Mouse (Mus musculus): ENCODE data around the gene Mogs. TPM values are rescaled to one million over a fixed set of nuclear protein-coding genes. Genes with fewer than 3 reads are reported as not detected.
A peak's percentile ranks its signal among the peaks of the same experiment; 100 is the strongest.

Mogs gene
- polyA plus RNA-seq, 1 experiment from 2014 or later, result 26.9 TPM

- H3K4me2 ChIP-seq (replicated peaks), result peak overlapping the region; percentile 94
- H3K4me3 ChIP-seq (replicated peaks), result peak overlapping the region; percentile 73
- H3K36me3 ChIP-seq, result peaks cover 14% of the 10 kb centered on the region; the same call in 1 of the 2 replicates
- WGBS, result under 1% methylated on average over 68 of the region's 74 CpGs
- no peaks in the 10 kb centered on the region for H3K9me3 ChIP-seq
- peaks cover 20% of the 10 kb centered on the region for H3K4me1 ChIP-seq (replicated peaks)
- ATAC-seq, result peak; percentile 80
- H3K27me3 ChIP-seq, result peaks cover 16% of the 10 kb centered on the region
- H3K27ac ChIP-seq, result peak overlapping the region; percentile 87
- peak overlapping the region; percentile 81 for H3K9ac ChIP-seq (replicated peaks)
Measured at GRCm38 (mm10) chr6:83101688-83102556, 13.4 kb upstream of the Mogs start.

- H3K36me3 ChIP-seq, result peaks cover 19% of the 10 kb centered on the region
- peak overlapping the region; percentile 94 for H3K4me2 ChIP-seq (replicated peaks)
- no peak overlapping the region for H3K27ac ChIP-seq
- no peaks in the 10 kb centered on the region for H3K9me3 ChIP-seq
- peak overlapping the region; percentile 73 for H3K4me3 ChIP-seq (replicated peaks)
- H3K27me3 ChIP-seq, result peaks cover 13% of the 10 kb centered on the region
- peak overlapping the region; percentile 81 for H3K9ac ChIP-seq (replicated peaks)
- H3K4me1 ChIP-seq (replicated peaks), result peaks cover 29% of the 10 kb centered on the region
- 45% methylated on average over 11 of the region's 11 CpGs for WGBS
- no peak for ATAC-seq
Measured at GRCm38 (mm10) chr6:83103130-83103650, 12.1 kb upstream of the Mogs start.

GRCm38 (mm10) chr6:83104158-83104557 lies 11.1 kb upstream of the Mogs start:
- no peak overlapping the region for H3K27ac ChIP-seq
- ATAC-seq, result no peak
- 74% methylated on average over 4 of the region's 4 CpGs for WGBS
- H3K4me1 ChIP-seq (replicated peaks), result peaks cover 35% of the 10 kb centered on the region
- H3K9ac ChIP-seq (replicated peaks), result no peak overlapping the region
- no peaks in the 10 kb centered on the region for H3K9me3 ChIP-seq
- H3K36me3 ChIP-seq, result peaks cover 19% of the 10 kb centered on the region
- no peak overlapping the region for H3K4me3 ChIP-seq (replicated peaks)
- H3K27me3 ChIP-seq, result peaks cover 9% of the 10 kb centered on the region
- H3K4me2 ChIP-seq (replicated peaks), result no peak overlapping the region

DNA sequence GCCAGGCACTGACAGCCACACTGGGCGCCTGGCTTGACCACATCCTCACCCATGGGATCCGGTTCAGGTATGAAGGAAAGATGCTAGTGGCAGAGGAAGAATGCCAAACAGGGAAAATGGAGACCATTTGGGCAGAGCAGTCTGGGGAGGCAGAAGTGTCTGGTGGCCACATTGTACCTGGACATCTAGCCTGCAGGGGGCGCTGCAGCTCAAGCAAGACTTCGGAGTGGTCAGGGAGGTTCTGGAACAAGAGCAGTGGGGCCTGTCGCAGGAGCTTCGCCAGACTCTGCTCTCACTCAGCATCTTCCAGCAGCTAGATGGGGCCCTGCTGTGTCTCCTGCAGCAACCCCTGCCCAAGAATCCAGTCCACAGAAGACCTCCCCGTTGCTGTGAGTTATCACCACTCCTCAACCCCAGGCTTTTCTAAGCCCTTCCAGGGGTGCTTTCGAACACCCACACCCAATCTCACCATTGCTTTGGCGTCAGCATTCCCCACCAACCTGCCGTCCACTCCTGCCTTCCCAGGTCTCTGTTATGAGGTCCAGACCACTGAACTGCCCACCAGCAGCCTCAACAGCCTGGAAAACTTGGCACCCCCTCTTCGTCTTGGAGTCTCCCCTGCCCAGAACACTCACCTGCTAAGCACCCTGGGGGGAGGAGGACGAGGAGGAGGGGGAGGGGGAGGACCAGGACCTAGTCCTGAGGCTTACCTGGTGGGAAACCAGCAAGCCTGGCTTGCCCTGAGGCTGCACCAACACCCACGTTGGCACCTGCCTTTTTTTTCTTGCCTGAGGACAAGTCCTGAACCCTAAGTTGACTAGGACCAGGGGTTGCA lies 7.5 kb upstream of the Mogs start:
- Histone ChIP-seq H3K9ac (replicated peaks) (peak overlapping the region; percentile 88; the same call in 1 of the 2 replicates), H3K36me3 (peaks cover 23% of the 10 kb centered on the region), H3K9me3 (no peaks in the 10 kb centered on the region), H3K27ac (peak overlapping the region; percentile 86; the same call in 1 of the 2 replicates), H3K4me2 (replicated peaks) (peak overlapping the region; percentile 82), H3K4me1 (replicated peaks) (peaks cover 36% of the 10 kb centered on the region), H3K27me3 (0 out of 2 replicates have a peak, but pooled peaks cover 4% of the 10 kb centered on the region), H3K4me3 (replicated peaks) (peak overlapping the region; percentile 87)
- 30% methylated on average over 13 of the region's 13 CpGs for WGBS
- ATAC-seq, result peak; percentile 22; the same call in 1 of the 2 replicates

GRCm38 (mm10) chr6:83108762-83109668 lies 6.3 kb upstream of the Mogs start, which contains the start of gene Mrpl53:
Gene Mrpl53 (plus strand): TSS chr6:83109040.
- H3K9ac ChIP-seq (replicated peaks), result peak within 1 kb of the TSS; percentile 88
- peak; percentile 93 for ATAC-seq
- no peaks in the 10 kb centered on the region for H3K27me3 ChIP-seq
- no peaks in the 10 kb centered on the region for H3K9me3 ChIP-seq
- peak within 1 kb of the TSS; percentile 82 for H3K4me2 ChIP-seq (replicated peaks)
- H3K4me1 ChIP-seq (replicated peaks), result peaks cover 27% of the 10 kb centered on the region
- peak within 1 kb of the TSS; percentile 86 for H3K27ac ChIP-seq
- peaks cover 23% of the 10 kb centered on the region for H3K36me3 ChIP-seq
- under 1% methylated on average over 76 of the region's 76 CpGs for WGBS
- peak within 1 kb of the TSS; percentile 87 for H3K4me3 ChIP-seq (replicated peaks)

DNA sequence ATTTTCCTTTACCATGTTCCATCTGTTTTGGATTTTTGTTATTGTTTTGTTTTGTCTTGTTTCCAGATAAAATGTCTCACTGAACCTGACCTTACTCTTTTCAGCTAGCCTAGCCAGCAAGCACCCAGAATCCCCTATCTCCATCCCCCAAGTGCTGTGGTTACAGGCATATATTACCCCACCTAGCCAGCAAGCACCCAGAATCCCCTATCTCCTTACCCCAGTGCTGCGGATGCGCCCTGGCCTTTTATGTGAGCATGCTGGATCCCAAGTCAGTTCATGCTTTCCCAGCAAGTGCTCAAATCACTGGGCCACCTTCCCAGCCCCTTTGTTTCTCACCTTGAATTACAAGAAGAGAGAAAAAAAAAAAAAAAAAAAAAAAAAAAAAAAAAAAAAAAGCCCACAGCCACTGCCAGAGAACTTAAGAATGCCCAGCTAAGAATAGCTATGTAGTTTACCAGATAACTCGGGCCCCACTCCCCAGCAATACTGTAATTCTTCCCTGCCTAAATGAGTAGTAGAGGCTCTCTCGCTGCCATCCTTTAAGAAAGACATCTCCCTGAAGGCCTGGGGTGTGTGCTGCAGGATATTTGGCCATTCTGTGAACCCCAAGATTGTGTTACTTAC lies 3.7 kb upstream of the Mogs start:
- Histone ChIP-seq H3K36me3 (peaks cover 12% of the 10 kb centered on the region), H3K27ac (no peak overlapping the region), H3K9me3 (no peaks in the 10 kb centered on the region), H3K4me1 (replicated peaks) (peaks cover 44% of the 10 kb centered on the region), H3K27me3 (no peaks in the 10 kb centered on the region), H3K4me2 (replicated peaks) (no peak overlapping the region), H3K9ac (replicated peaks) (no peak overlapping the region), H3K4me3 (replicated peaks) (no peak overlapping the region)
- WGBS, result 91% methylated on average over 4 of the region's 4 CpGs
- no peak for ATAC-seq

DNA sequence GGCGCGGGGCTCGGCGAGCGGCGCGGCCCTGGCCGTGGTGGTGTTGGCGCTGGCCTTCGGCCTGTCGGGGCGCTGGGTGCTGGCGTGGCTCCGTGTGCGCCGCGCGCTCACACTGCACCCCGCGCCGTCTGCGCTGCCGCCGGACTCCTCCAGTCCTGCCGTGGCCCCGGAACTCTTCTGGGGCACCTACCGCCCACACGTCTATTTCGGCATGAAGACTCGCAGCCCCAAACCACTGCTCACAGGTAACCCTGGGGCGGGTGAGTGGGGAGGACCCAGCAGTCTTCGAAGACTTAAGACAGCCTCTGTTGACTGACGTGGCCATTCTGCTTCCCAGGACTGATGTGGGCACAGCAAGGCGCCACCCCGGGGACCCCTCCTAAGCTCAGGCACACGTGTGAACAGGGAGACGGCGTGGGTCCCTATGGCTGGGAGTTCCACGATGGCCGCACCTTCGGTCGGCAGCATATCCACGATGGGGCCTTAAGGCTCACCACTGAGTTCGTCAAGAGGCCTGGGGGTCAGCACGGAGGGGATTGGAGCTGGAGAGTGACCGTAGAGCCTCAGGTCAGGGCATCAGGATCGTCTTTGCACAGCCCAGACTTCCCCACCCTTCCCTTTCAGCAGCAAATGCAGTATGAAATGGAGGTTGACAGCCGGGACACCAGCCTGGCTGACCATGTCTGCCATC lies 531 bp downstream of the Mogs start:
- H3K4me3 ChIP-seq (replicated peaks), result peak overlapping the region; percentile 88
- peaks cover 36% of the 10 kb centered on the region for H3K36me3 ChIP-seq
- 1% methylated on average over 37 of the region's 48 CpGs for WGBS
- H3K27ac ChIP-seq, result peak overlapping the region; percentile 84
- H3K4me2 ChIP-seq (replicated peaks), result peak overlapping the region; percentile 88
- H3K9me3 ChIP-seq, result no peaks in the 10 kb centered on the region
- peak overlapping the region; percentile 93 for H3K9ac ChIP-seq (replicated peaks)
- peak; percentile 44 for ATAC-seq
- H3K4me1 ChIP-seq (replicated peaks), result peaks cover 58% of the 10 kb centered on the region
- H3K27me3 ChIP-seq, result no peaks in the 10 kb centered on the region

DNA sequence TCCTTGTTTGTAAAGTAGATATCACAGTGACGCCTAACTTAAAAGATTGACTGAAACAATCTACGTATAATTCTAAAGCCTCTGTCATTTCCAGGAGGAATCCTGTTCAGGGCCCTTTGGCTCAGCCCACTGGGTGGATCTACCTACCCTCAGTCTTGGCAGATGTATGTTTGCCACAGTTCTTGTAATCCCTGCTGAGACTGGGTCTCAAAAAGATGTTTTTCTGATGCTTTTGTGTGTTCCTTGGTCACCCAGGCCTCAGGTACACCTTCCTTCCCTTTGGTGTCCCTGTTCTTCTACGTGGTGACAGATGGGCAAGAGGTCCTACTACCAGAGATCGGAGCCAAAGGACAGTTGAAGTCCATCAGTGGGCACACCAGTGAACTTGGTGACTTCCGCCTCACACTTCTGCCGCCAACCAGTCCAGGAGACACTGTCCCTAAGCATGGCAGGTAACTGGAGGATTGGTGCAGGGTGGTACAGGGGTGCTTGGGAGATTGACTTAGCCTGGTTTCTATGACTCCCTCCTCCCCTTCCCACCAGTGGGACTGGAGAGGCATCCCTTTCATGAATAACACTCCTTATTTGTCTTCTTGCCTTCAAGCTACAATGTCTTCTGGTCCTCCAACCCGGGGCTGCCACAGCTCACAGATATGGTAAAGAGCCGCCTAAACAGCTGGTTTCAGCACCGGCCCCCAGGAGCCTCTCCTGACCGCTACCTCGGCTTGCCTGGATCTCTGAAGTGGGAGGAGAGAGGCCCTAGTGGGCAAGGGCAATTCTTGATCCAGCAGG lies 1.3 kb downstream of the Mogs start:
- H3K27ac ChIP-seq, result 0 out of 2 replicates have a peak overlapping the region, but pooled peaks have one; percentile 84
- H3K9ac ChIP-seq (replicated peaks), result peak overlapping the region; percentile 93
- peaks cover 33% of the 10 kb centered on the region for H3K36me3 ChIP-seq
- H3K4me1 ChIP-seq (replicated peaks), result peaks cover 56% of the 10 kb centered on the region
- ATAC-seq, result no peak
- peak overlapping the region; percentile 88 for H3K4me2 ChIP-seq (replicated peaks)
- 80% methylated on average over 11 of the region's 11 CpGs for WGBS
- H3K9me3 ChIP-seq, result no peaks in the 10 kb centered on the region
- no peaks in the 10 kb centered on the region for H3K27me3 ChIP-seq
- peak overlapping the region; percentile 88 for H3K4me3 ChIP-seq (replicated peaks)

GRCm38 (mm10) chr6:83117165-83117438 lies 1.8 kb downstream of the Mogs start:
- Histone ChIP-seq H3K36me3 (peaks cover 33% of the 10 kb centered on the region), H3K27me3 (no peaks in the 10 kb centered on the region), H3K4me1 (replicated peaks) (peaks cover 57% of the 10 kb centered on the region), H3K27ac (no peak overlapping the region), H3K4me2 (replicated peaks) (peak overlapping the region; percentile 88), H3K9me3 (no peaks in the 10 kb centered on the region), H3K4me3 (replicated peaks) (peak overlapping the region; percentile 88; the same call in 1 of the 2 replicates), H3K9ac (replicated peaks) (peak overlapping the region; percentile 93; the same call in 1 of the 2 replicates)
- 88% methylated on average over 4 of the region's 4 CpGs for WGBS
- no peak for ATAC-seq

GRCm38 (mm10) chr6:83117616-83118015 lies 2.3 kb downstream of the Mogs start:
- Histone ChIP-seq H3K4me1 (replicated peaks) (peaks cover 62% of the 10 kb centered on the region), H3K4me2 (replicated peaks) (no peak overlapping the region), H3K4me3 (replicated peaks) (0 out of 2 replicates have a peak overlapping the region, but pooled peaks have one; percentile 1), H3K9me3 (no peaks in the 10 kb centered on the region), H3K27ac (no peak overlapping the region), H3K27me3 (no peaks in the 10 kb centered on the region), H3K9ac (replicated peaks) (no peak overlapping the region), H3K36me3 (peaks cover 33% of the 10 kb centered on the region)
- ATAC-seq, result no peak
- WGBS, result 94% methylated on average over 13 of the region's 13 CpGs
